Mouse (Mus musculus) midbrain, embryonic 12.5 days (tissue): ENCODE data around the gene Gm36864. TPM values are rescaled to one million over a fixed set of nuclear protein-coding genes. Genes with fewer than 3 reads are reported as not detected.

Experiments used
- ATAC-seq: fragments of 200-750 bp; cut with Nextera tagmentation; 2 replicates; pipeline ENCODE4 v1.8.0; 2017; ENCODE audit warnings: low read depth, moderate TSS enrichment, moderate library complexity; ENCODE audit not compliant: low FRiP score
- H3K27ac ChIP-seq: fragments of 300-500 bp; sonication (generic); replicated peaks from 2 replicates; pipeline ENCODE4 v1.5.1; 2016; ENCODE audit warnings: mild to moderate bottlenecking
- H3K27me3 ChIP-seq: fragments of 300-500 bp; sonication (generic); 2 replicates; pipeline ENCODE4 v1.6.1; 2016; ENCODE audit warnings: mild to moderate bottlenecking
- H3K36me3 ChIP-seq: fragments of 300-500 bp; sonication (generic); 2 replicates; pipeline ENCODE4 v1.6.1; 2016
- H3K4me1 ChIP-seq: fragments of 300-500 bp; sonication (generic); 2 replicates; pipeline ENCODE4 v1.6.1; 2016
- H3K4me2 ChIP-seq: fragments of 300-500 bp; sonication (generic); replicated peaks from 2 replicates; pipeline ENCODE4 v1.6.1; 2016; ENCODE audit warnings: mild to moderate bottlenecking, moderate library complexity
- H3K4me3 ChIP-seq: fragments of 300-500 bp; sonication (generic); 2 replicates; pipeline ENCODE4 v1.5.1; 2016; ENCODE audit warnings: mild to moderate bottlenecking
- H3K9ac ChIP-seq: fragments of 300-500 bp; sonication (generic); replicated peaks from 2 replicates; pipeline ENCODE4 v1.6.1; 2016; ENCODE audit warnings: mild to moderate bottlenecking, moderate library complexity
- H3K9me3 ChIP-seq: fragments of 300-500 bp; sonication (generic); 2 replicates; pipeline ENCODE4 v1.6.1; 2016; ENCODE audit warnings: mild to moderate bottlenecking
- WGBS: fragments of 180-500 bp; shearing (Covaris S2); methylation state at CpG from one replicate; pipeline ENCODE4 v1.1.7; 2016; 5-methylcytosine and 5-hydroxymethylcytosine counted together
- polyA plus RNA-seq: library from polyadenylated mRNA; unstranded; fragments of >200 nt; fragmentation: Nextera tagmentation; extraction: Ambion mirVana; gene quantifications from 2 replicates; pipeline ENCODE4 v1.2.1, GENCODE M21; 2016

Gm36864 gene
- polyA plus RNA-seq, 1 experiment from 2014 or later: not detected

- no peak overlapping the region for H3K4me3 ChIP-seq
- H3K9me3 ChIP-seq: no peaks in the 10 kb centered on the region
- H3K9ac ChIP-seq: no peak overlapping the region
- ATAC-seq: no peak
- H3K36me3 ChIP-seq: no peaks in the 10 kb centered on the region
- no peaks in the 10 kb centered on the region for H3K27me3 ChIP-seq
- no peak overlapping the region for H3K4me2 ChIP-seq
- H3K27ac ChIP-seq: no peak overlapping the region
- 77% methylated on average over 7 of the region's 7 CpGs for WGBS
- H3K4me1 ChIP-seq: no peaks in the 10 kb centered on the region
Measured at GRCm38 (mm10) chr7:44281586-44281985, 45.6 kb downstream of the Gm36864 start.

- Histone ChIP-seq H3K27me3 (0 out of 2 replicates have a peak, but pooled peaks cover 4% of the 10 kb centered on the region), H3K4me2 (no peak overlapping the region), H3K36me3 (no peaks in the 10 kb centered on the region), H3K9me3 (no peaks in the 10 kb centered on the region), H3K27ac (no peak overlapping the region), H3K9ac (no peak overlapping the region), H3K4me1 (no peaks in the 10 kb centered on the region), H3K4me3 (no peak overlapping the region)
- no peak for ATAC-seq
- whole genome bisulfite sequencing: 49% methylated on average over 7 of the region's 7 CpGs
Measured at GRCm38 (mm10) chr7:44287760-44288159, 51.8 kb downstream of the Gm36864 start.

- Histone ChIP-seq H3K4me1 (no peaks in the 10 kb centered on the region), H3K27me3 (0 out of 2 replicates have a peak, but pooled peaks cover 4% of the 10 kb centered on the region), H3K9ac (no peak overlapping the region), H3K4me3 (no peak overlapping the region), H3K9me3 (no peaks in the 10 kb centered on the region), H3K4me2 (no peak overlapping the region), H3K36me3 (no peaks in the 10 kb centered on the region), H3K27ac (no peak overlapping the region)
- no peak for ATAC-seq
- WGBS: 83% methylated on average over 4 of the region's 4 CpGs
Measured at GRCm38 (mm10) chr7:44290986-44291385, 55.0 kb downstream of the Gm36864 start.

- no peaks in the 10 kb centered on the region for H3K4me1 ChIP-seq
- no peak overlapping the region for H3K4me3 ChIP-seq
- no peak for ATAC-seq
- no peak overlapping the region for H3K4me2 ChIP-seq
- 0 out of 2 replicates have a peak, but pooled peaks cover 4% of the 10 kb centered on the region for H3K27me3 ChIP-seq
- H3K9ac ChIP-seq: no peak overlapping the region
- no peaks in the 10 kb centered on the region for H3K36me3 ChIP-seq
- WGBS: 55% methylated on average over 4 of the region's 4 CpGs
- no peak overlapping the region for H3K27ac ChIP-seq
- H3K9me3 ChIP-seq: no peaks in the 10 kb centered on the region
Measured at GRCm38 (mm10) chr7:44291418-44291817, 55.4 kb downstream of the Gm36864 start.

Other genes with a start within 250 kb of the Gm36864 start
- not detected in 2 replicates for gene Klk1b11, start 240.3 kb upstream of the Gm36864 start, polyA plus RNA-seq
- not detected in 2 replicates for gene Klk1b26, start 224.0 kb upstream of the Gm36864 start, polyA plus RNA-seq
- gene Klk1b27, start 183.9 kb upstream of the Gm36864 start, polyA plus RNA-seq: not detected in 2 replicates
- gene Klk1b21, start 133.8 kb upstream of the Gm36864 start, polyA plus RNA-seq: not detected in 2 replicates
- gene Klk1b22, start 123.5 kb upstream of the Gm36864 start, polyA plus RNA-seq: not detected in 2 replicates
- gene Klk1b16, start 99.4 kb upstream of the Gm36864 start, polyA plus RNA-seq: not detected in 2 replicates
- not detected in 2 replicates for gene Klk1b24, start 47.9 kb upstream of the Gm36864 start, polyA plus RNA-seq
- not detected in 2 replicates for gene Klk1b3, start 38.0 kb upstream of the Gm36864 start, polyA plus RNA-seq
- not detected in 2 replicates for gene Klk1b4, start 28.7 kb upstream of the Gm36864 start, polyA plus RNA-seq
- gene Klk1b5, start 20.2 kb upstream of the Gm36864 start, polyA plus RNA-seq: not detected in 2 replicates
- not detected in 2 replicates for gene Klk1, start 10.8 kb upstream of the Gm36864 start, polyA plus RNA-seq
- 1.1 and 1.6 TPM in 2 replicates for gene 1700028J19Rik, start 10.5 kb downstream of the Gm36864 start, polyA plus RNA-seq
- 174 and 194 TPM in 2 replicates for gene 2410002F23Rik, start 10.5 kb downstream of the Gm36864 start, polyA plus RNA-seq
- 0.18 TPM in 2 replicates for gene Acp4, start 21.2 kb downstream of the Gm36864 start, polyA plus RNA-seq
- not detected in 2 replicates for gene Gm15517, start 25.3 kb downstream of the Gm36864 start, polyA plus RNA-seq
- 2.5 and 2.6 TPM in 2 replicates for gene Clec11a, start 70.7 kb downstream of the Gm36864 start, polyA plus RNA-seq
- gene Shank1, start 74.1 kb downstream of the Gm36864 start, polyA plus RNA-seq: 8.5 and 11.4 TPM in 2 replicates
- 5.4 and 6.4 TPM in 2 replicates for gene Syt3, start 147.9 kb downstream of the Gm36864 start, polyA plus RNA-seq
- gene 1700008O03Rik, start 149.6 kb downstream of the Gm36864 start, polyA plus RNA-seq: 0.74 and 1.3 TPM in 2 replicates
- 12.0 and 13.5 TPM in 2 replicates for gene Lrrc4b, start 192.8 kb downstream of the Gm36864 start, polyA plus RNA-seq
- 3.4 and 5.1 TPM in 2 replicates for gene Aspdh, start 229.2 kb downstream of the Gm36864 start, polyA plus RNA-seq
- gene Josd2, start 231.8 kb downstream of the Gm36864 start, polyA plus RNA-seq: 56.2 and 58.1 TPM in 2 replicates